Mouse (Mus musculus): ENCODE measurements around the gene Jdp2.

DNA sequence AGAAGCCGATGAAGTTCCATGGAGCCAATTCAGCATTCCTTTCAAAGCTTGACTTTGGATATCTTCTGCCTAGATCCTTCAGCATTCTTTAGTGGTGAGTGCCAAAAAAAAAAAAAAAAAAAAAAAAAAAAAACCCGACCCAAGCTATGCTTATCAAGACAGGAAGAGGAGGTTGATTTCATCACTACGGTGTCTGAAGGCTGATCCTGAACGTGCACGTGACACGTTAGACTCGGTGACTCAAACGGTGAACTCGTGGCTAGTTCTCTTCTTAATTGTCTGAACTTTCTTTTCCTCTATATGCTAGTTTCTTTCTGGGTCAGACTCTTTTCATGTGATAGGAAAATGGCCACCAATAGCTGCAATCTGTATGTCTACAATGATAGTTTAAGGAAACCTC lies 5.9 kb upstream of the Jdp2 start:
- TF ChIP-seq CTCF (IDR thresholded peaks at IDR 0.05; ENCODE audit: low read depth, low read length) (no peak), POLR2A (IDR thresholded peaks at IDR 0.05; ENCODE audit: extremely low read depth, insufficient read depth, low read length) (no peak)

All from liver, adult 2 months (tissue).